Mouse (Mus musculus) midbrain, embryonic 14.5 days (tissue): Measurements from ENCODE around the gene 2310022B05Rik. TPM values are rescaled to one million over a fixed set of nuclear protein-coding genes. Genes with fewer than 3 reads are reported as not detected.

Source experiments
- ATAC-seq: fragments of 200-750 bp; cut with Nextera tagmentation; 2 replicates; pipeline ENCODE4 v1.8.0; 2017; ENCODE audit warnings: moderate number of reproducible peaks, moderate library complexity; ENCODE audit not compliant: low FRiP score, low TSS enrichment
- DNase-seq: peaks from one replicate; pipeline ENCODE4 v3.0.0-alpha.2; 2015
- H3K27ac ChIP-seq: fragments of 300-500 bp; sonication (generic); replicated peaks from 2 replicates; pipeline ENCODE4 v1.5.1; 2014; ENCODE audit warnings: mild to moderate bottlenecking, low read depth, low read length, moderate library complexity
- H3K27me3 ChIP-seq: fragments of 300-500 bp; sonication (generic); 2 replicates; pipeline ENCODE4 v1.6.1; 2014; ENCODE audit warnings: low read length, control low read depth, mixed read lengths; ENCODE audit not compliant: control insufficient read depth, insufficient read depth
- H3K36me3 ChIP-seq: fragments of 300-500 bp; sonication (generic); 2 replicates; pipeline ENCODE4 v1.6.1; 2014; ENCODE audit warnings: low read length, control low read depth; ENCODE audit not compliant: control insufficient read depth, insufficient read depth
- H3K4me1 ChIP-seq: fragments of 300-500 bp; sonication (generic); 2 replicates; pipeline ENCODE4 v1.6.1; 2014; ENCODE audit warnings: mild to moderate bottlenecking, antibody characterized with exemption, low read length, control low read depth; ENCODE audit not compliant: control insufficient read depth, insufficient read depth
- H3K4me2 ChIP-seq: fragments of 300-500 bp; sonication (generic); 2 replicates; pipeline ENCODE4 v1.6.1; 2014; ENCODE audit warnings: mild to moderate bottlenecking, low read length, moderate library complexity
- H3K4me3 ChIP-seq: fragments of 300-500 bp; sonication (generic); replicated peaks from 2 replicates; pipeline ENCODE4 v1.5.1; 2014; ENCODE audit warnings: low read depth, low read length
- H3K9ac ChIP-seq: fragments of 300-500 bp; sonication (generic); replicated peaks from 2 replicates; pipeline ENCODE4 v1.6.1; 2014; ENCODE audit warnings: mild to moderate bottlenecking, low read length, moderate library complexity
- H3K9me3 ChIP-seq: fragments of 300-500 bp; sonication (generic); 2 replicates; pipeline ENCODE4 v1.6.1; 2016; ENCODE audit warnings: low read length, control low read depth, mixed read lengths; ENCODE audit not compliant: control insufficient read depth
- WGBS: fragments of 180-500 bp; shearing (Covaris S2); extraction: QIAGEN DNeasy Blood & Tissue Kit; methylation state at CpG from one replicate; pipeline ENCODE4 v1.1.7; 2014; 5-methylcytosine and 5-hydroxymethylcytosine counted together
- polyA plus RNA-seq: library from polyadenylated mRNA; unstranded; fragments of >200 nt; fragmentation: Nextera tagmentation; extraction: Ambion mirVana; gene quantifications from 2 replicates; pipeline ENCODE4 v1.2.1, GENCODE M21; 2014

Gene 2310022B05Rik
- polyA plus RNA-seq, 1 experiment from 2014 or later = 29.0 TPM

DNA sequence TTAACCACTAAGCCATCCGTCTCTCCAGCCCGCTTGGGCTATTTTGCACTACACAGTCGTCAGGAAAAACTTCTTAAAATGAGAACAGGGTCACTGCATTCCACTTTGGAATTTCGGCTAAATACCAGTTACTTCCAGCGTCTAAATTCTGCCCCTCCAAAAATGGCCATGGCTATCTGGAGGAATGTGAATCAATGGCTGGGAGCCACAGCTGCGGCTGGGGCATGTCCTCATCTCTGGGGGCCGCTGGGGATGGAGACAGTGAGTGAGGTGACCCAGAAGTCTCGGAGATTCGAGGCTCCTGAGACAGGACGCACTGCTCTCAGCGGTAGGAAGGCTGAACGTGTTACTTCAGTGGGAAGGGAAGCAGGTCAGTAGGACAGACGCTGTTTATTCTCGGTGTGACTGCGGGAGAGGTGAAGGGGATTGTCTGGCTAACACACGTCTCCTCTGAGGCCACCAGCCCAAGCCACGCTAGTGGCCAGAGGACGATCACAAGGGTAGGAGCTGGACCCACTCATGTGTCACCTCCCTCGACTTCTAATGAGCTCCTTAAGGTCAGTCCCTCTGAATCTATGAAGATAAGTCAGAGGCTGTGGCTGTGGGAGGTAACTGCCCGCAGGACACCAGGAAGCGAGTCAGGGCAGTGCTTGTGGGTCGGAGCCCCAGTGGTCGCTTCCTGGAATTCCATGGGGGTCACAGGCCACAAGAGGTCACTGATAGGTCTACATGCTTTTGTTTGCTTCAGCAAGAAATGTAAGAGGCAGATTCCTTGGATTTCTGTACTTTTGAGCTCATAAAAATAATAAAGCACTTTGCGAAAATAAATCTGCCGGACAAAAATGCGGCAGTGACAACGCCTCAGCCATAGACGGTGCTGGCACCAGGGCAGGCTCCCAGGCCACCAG lies 9.3 kb downstream of the 2310022B05Rik start:
- Histone ChIP-seq H3K4me3 (no peak overlapping the region), H3K27ac (no peak overlapping the region), H3K4me1 (peaks cover 5% of the 10 kb centered on the region; the same call in 1 of the 2 replicates), H3K27me3 (no peaks in the 10 kb centered on the region), H3K36me3 (peaks cover 18% of the 10 kb centered on the region), H3K9ac (no peak overlapping the region), H3K9me3 (no peaks in the 10 kb centered on the region), H3K4me2 (no peak overlapping the region)
- DNase-seq (no peak), ATAC-seq (no peak)
- WGBS = 77% methylated on average over 28 of the region's 28 CpGs

DNA sequence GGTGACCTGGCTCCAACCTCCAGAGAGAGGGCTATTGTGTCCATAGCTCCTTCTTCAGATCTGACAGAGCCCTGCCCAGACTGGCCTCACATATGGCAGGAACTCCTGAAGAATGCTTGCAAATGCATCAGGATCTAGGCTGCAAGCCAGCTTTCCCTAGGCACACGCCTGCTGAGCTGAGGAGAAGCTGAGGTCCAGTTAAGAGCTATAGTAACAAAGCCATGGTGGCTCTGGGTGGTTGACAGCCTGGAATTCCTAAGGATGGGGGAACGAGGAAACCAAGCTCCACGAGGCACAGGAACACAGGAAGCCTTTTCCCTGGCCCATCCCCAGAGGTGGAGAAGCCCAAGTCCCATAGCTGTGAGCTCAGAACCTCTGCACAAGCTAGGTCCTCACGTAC lies 10.6 kb downstream of the 2310022B05Rik start:
- H3K4me3 ChIP-seq = no peak overlapping the region
- WGBS = 44% methylated on average over 4 of the region's 4 CpGs
- H3K36me3 ChIP-seq = peaks cover 18% of the 10 kb centered on the region
- no peak for DNase-seq
- ATAC-seq = no peak
- H3K4me1 ChIP-seq = peaks cover 4% of the 10 kb centered on the region; the same call in 1 of the 2 replicates
- H3K27ac ChIP-seq = no peak overlapping the region
- no peak overlapping the region for H3K9ac ChIP-seq
- no peak overlapping the region for H3K4me2 ChIP-seq
- no peaks in the 10 kb centered on the region for H3K9me3 ChIP-seq
- H3K27me3 ChIP-seq = no peaks in the 10 kb centered on the region

DNA sequence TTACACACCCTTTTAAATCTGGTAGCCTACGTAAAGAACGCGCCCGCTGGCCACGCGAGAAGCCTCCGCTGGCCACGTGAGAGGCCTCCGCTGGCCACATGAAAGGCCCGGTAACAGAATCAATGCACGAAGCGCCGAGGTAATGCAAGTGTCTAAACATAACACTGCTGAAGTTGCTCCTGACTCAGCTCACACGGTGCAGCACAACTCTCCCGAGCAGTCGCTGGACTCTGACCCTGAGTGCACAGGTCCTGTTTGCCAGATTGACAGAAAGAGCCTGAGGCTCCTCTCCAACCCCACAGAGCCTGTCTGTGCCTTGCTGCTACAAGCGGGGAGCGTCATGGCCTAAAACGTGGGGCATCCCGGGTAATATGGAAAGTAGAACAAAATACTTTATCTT lies 11.4 kb downstream of the 2310022B05Rik start:
- Histone ChIP-seq H3K9me3 (no peaks in the 10 kb centered on the region), H3K27ac (no peak overlapping the region), H3K9ac (no peak overlapping the region), H3K4me1 (peaks cover 4% of the 10 kb centered on the region; the same call in 1 of the 2 replicates), H3K36me3 (peaks cover 18% of the 10 kb centered on the region), H3K4me2 (no peak overlapping the region), H3K27me3 (no peaks in the 10 kb centered on the region), H3K4me3 (no peak overlapping the region)
- ATAC-seq (no peak), DNase-seq (no peak)
- 90% methylated on average over 20 of the region's 20 CpGs for WGBS

DNA sequence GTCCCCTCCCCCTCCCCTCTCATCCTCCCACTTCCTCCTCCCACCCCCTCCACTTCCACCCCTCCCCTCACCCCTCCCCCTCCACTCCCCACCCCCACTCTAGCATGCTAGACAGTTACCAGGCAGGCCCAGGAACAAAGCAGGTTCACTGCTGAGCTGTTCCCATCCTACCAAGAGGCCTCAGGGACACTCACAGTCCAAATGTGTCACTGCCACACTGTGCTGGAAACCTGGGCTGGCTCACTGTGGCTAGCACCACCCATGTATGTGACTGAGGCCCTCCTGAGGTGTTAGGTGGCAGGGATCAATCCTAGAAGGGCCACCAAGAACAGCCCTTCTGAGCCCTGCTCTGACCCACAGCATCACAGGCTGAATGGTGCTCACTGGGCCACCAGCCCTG lies 14.9 kb downstream of the 2310022B05Rik start:
- Histone ChIP-seq H3K27ac (no peak overlapping the region; the same call in 1 of the 2 replicates), H3K27me3 (no peaks in the 10 kb centered on the region), H3K4me3 (no peak overlapping the region), H3K9me3 (no peaks in the 10 kb centered on the region), H3K9ac (no peak overlapping the region), H3K4me1 (peaks cover 16% of the 10 kb centered on the region), H3K36me3 (peaks cover 15% of the 10 kb centered on the region), H3K4me2 (no peak overlapping the region)
- DNase-seq = no peak
- no peak for ATAC-seq

DNA sequence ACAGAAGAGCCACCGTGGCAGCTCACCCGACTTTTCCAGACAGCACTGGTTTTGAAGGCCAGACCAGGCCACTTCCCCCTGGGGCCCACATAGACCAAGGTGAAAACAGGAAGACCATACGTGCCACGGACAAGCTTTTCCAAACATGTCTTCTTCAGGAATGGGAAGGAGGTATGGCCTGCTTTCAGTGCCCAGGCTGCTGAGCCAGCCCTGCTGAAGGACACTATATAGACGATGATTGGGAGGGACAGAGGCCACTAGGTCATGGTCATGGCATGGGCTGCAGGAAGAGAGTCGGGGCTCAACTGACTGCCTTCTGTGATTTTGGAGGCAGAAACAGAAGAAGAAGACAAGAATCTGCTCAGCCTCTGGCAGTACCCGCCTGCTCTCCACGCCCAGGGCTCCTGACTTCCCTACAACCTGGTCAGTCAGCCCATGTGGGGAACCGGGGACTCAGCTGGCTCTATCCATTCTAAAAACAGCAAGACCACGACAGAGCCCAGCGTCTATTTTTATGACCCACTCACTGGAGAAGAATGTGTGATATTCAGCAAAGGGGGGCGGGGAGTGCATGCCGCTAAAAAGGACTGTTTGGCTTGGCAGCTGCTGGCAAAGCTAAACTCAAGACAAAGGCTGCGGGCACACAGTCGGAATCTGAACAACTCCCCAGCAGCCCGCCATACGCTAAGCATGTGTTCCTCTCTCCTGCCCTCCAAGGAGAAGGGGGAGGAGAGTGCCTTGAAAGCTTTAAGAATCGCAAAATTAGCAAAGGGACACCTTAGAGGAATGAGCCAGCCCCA lies 19.4 kb downstream of the 2310022B05Rik start:
- no peaks in the 10 kb centered on the region for H3K27me3 ChIP-seq
- H3K27ac ChIP-seq = 0 out of 2 replicates have a peak overlapping the region, but pooled peaks have one; percentile 49
- WGBS = 61% methylated on average over 18 of the region's 18 CpGs
- ATAC-seq = peak; percentile 40; the same call in 1 of the 2 replicates
- no peak overlapping the region for H3K9ac ChIP-seq
- no peaks in the 10 kb centered on the region for H3K9me3 ChIP-seq
- H3K4me2 ChIP-seq = no peak overlapping the region
- H3K4me1 ChIP-seq = peaks cover 16% of the 10 kb centered on the region
- peak; percentile 64 for DNase-seq
- H3K36me3 ChIP-seq = peaks cover 8% of the 10 kb centered on the region
- H3K4me3 ChIP-seq = no peak overlapping the region

DNA sequence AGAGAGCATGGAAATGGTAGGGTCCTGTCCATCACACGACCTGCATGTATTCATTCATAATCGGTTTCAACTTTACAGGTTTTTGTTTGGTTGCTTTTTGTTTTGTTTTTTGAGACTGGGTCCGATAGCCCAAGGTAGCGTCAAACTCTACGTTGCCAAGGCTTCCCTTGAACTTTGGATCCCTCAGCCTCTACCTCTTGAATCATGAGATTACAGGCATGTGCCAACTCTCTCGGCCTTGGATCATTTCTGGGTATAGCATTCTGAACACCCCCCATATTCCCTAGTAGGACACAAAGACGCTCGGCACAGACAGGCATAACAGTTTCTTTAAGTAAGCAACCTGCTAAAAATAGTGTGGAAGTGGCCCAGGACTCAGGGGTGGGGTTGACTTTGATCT lies 21.6 kb downstream of the 2310022B05Rik start:
- Histone ChIP-seq H3K9me3 (no peaks in the 10 kb centered on the region), H3K36me3 (peaks cover 29% of the 10 kb centered on the region), H3K9ac (no peak overlapping the region), H3K4me1 (peaks cover 13% of the 10 kb centered on the region), H3K27ac (no peak overlapping the region), H3K4me2 (no peak overlapping the region), H3K27me3 (no peaks in the 10 kb centered on the region), H3K4me3 (no peak overlapping the region)
- WGBS = 94% methylated on average over 8 of the region's 8 CpGs
- DNase-seq = no peak
- ATAC-seq = no peak

DNA sequence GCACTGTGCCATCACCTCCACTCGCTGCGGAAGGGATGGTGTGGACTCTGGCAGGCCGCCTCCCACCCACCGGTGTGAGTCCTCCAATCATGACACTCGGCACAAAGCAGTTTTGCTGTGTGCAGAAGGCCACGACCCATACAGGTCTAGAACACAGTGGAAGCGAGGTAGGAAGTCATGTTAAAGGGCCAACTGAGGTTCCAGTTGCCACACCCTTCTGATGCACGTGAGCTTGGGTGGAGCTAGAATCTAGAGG lies 28.0 kb downstream of the 2310022B05Rik start:
- DNase-seq (no peak), ATAC-seq (no peak)
- Histone ChIP-seq H3K36me3 (peaks cover 42% of the 10 kb centered on the region), H3K9me3 (no peaks in the 10 kb centered on the region), H3K4me1 (no peaks in the 10 kb centered on the region), H3K27ac (no peak overlapping the region), H3K27me3 (no peaks in the 10 kb centered on the region), H3K4me3 (no peak overlapping the region), H3K9ac (no peak overlapping the region), H3K4me2 (no peak overlapping the region)
- 83% methylated on average over 8 of the region's 8 CpGs for WGBS

DNA sequence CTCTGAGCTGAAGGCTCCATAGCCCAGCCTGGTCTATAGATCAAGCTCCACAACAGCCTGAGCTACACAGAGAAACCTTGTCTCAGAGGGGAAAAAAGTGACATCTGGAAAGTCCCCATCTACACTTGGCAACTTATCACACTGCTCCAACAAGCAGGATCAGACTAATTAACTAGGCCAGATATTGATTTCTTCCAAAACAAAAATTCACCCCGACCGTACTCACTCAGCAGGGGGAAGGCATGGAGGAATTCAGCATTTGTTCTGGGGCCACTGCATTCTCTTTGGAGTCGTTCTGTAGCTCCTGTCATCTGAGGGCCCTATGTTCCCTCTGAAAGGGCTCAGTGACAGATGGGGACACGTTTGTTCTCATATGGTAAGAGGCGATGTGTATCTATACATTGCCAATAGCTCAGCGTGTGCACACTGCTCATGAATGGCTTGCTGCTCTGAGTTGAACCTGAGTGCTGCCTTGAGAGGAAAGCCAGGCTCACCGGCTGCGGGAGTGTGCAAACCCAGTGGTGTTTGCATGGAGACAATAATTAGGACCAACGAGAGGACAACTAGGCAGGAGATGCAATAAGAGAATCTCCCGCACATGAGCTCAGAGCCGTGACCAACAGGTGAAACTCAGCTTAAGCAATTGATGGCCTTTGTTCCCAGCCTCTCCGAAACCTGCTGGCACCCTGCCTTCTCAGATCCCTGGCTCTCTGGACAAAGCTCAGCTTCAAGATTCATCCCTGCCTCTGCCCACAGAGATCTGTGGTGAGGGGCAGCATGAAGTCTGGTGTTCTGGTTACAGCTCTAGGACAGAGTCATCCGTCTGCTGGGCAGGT lies 28.5 kb downstream of the 2310022B05Rik start:
- Histone ChIP-seq H3K36me3 (peaks cover 42% of the 10 kb centered on the region), H3K4me3 (no peak overlapping the region), H3K9me3 (no peaks in the 10 kb centered on the region), H3K9ac (no peak overlapping the region), H3K27me3 (no peaks in the 10 kb centered on the region), H3K4me1 (no peaks in the 10 kb centered on the region), H3K4me2 (no peak overlapping the region), H3K27ac (no peak overlapping the region)
- ATAC-seq (no peak), DNase-seq (no peak)
- whole genome bisulfite sequencing = 78% methylated on average over 13 of the region's 13 CpGs
